Mouse (Mus musculus): ENCODE results near the gene Ccdc50.

DNA sequence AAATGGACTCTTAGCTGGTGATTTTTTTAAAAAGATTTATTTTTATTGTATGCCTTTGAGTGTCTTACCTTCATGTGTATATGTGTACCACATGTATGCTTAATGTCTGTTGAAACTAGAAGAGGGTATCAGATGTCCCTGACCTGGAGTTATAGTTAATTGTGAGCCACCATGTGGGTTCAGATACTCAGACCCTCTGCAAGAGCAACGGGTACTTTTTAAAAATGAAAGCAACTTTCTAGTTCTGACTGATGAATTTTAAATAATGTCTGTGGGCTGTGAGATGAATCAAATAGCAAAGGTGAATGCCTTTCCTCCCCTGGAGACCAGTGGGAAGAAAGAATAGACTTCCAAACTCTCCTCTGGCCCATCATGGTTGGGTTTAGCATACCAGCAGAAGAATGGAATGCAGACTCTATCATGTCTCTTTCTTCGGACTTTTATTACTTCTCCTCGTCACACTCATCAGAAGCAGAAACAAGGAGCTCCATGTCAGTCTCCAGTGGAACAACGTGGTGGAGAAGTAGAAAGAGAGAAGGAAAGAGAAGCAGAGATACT is 1.7 kb upstream of the Ccdc50 start:
- no peak for TF ChIP-seq CTCF (IDR thresholded peaks at IDR 0.05; ENCODE audit: borderline replicate concordance, insufficient read depth, low read depth, low read length)
- no peak for TF ChIP-seq POLR2A (IDR thresholded peaks at IDR 0.05; ENCODE audit: borderline replicate concordance, insufficient read depth, low read length)
